Mouse (Mus musculus): ENCODE results near the gene Ckm.

GRCm38 (mm10) chr7:19423083-19423482 lies 18.5 kb downstream of the Ckm start:
- no peak for TF ChIP-seq CTCF (IDR thresholded peaks at IDR 0.05; ENCODE audit: low read depth)
- TF ChIP-seq EP300 (IDR thresholded peaks at IDR 0.05; ENCODE audit: low read depth) = no peak

Data from liver, postnatal 0 days (tissue).